Mouse (Mus musculus): Measurements from ENCODE around the gene Fras1. TPM values are rescaled to one million over a fixed set of nuclear protein-coding genes. Genes with fewer than 3 reads are reported as not detected.

Fras1 gene
- total and polyA plus RNA-seq, 2 experiments from 2014 or later: 4.0 to 43.0 TPM

DNA sequence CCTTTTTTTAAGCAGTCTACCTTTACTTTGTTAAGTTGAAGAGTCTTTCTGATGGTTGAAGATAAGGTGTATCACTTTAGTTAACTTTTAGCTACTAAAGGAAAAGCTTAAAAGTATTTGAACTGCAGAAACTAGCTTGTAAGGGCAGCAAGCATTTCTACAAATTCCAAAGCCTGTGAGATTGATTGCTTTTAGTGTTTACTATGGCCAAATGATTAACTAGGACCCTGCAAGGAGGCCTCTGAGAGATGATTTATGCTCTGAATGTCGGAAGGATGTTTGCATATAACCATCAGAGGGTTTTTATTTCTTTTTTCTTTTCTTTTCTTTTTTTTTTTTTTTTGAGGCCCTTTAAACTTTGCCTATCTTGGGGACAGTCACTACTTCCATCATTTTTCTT lies 78.3 kb downstream of the Fras1 start:
- Histone ChIP-seq H3K9me3 (replicated peaks; ENCODE audit: control insufficient read depth, low read length) (no peaks in the 10 kb centered on the region), H3K4me3 (ENCODE audit: low read depth, low read length) (no peak overlapping the region), H3K4me2 (ENCODE audit: low read depth, low read length) (no peak overlapping the region), H3K36me3 (replicated peaks; ENCODE audit: control insufficient read depth, insufficient read depth, low read length) (no peaks in the 10 kb centered on the region), H3K4me1 (ENCODE audit: control insufficient read depth, insufficient read depth) (peaks cover 11% of the 10 kb centered on the region), H3K27ac (ENCODE audit: low read depth) (no peak overlapping the region), H3K27me3 (ENCODE audit: control insufficient read depth, insufficient read depth, low read length) (no peaks in the 10 kb centered on the region), H3K9ac (replicated peaks; ENCODE audit: low read depth, low read length) (no peak overlapping the region)
- 86% methylated on average over 1 of the region's 1 CpGs for whole genome bisulfite sequencing
- TF ChIP-seq EP300 (IDR thresholded peaks at IDR 0.05; ENCODE audit: low read depth) (no peak), CTCF (IDR thresholded peaks at IDR 0.05; ENCODE audit: low read depth) (no peak)
- no peak for DNase-seq (ENCODE audit: low spot score)
- no peak for ATAC-seq (ENCODE audit: insufficient read depth, low read depth)

DNA sequence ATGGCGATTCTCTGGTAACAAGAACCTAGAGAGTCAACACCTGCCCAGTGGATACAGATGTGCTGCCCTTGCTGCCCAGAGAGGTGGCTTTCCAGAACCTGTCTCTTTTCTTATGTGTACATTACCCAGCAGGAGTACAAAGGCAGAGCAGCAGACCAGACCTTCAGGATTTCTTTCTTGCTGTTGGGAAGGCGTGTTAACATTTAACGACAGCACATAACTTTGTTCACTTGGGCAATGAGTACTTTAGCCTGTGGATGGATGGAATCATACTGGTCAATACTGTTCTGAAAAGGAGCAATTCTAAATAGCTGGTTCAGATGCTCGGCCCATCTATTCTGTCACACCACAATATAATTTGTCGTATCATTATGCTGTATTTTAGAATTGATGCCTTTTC lies 79.6 kb downstream of the Fras1 start:
- no peaks in the 10 kb centered on the region for H3K36me3 ChIP-seq (replicated peaks; ENCODE audit: control insufficient read depth, insufficient read depth, low read length)
- H3K4me1 ChIP-seq (ENCODE audit: control insufficient read depth, insufficient read depth): peaks cover 15% of the 10 kb centered on the region
- H3K9ac ChIP-seq (replicated peaks; ENCODE audit: low read depth, low read length): no peak overlapping the region
- TF ChIP-seq CTCF (IDR thresholded peaks at IDR 0.05; ENCODE audit: low read depth): no peak
- no peak for TF ChIP-seq EP300 (IDR thresholded peaks at IDR 0.05; ENCODE audit: low read depth)
- H3K9me3 ChIP-seq (replicated peaks; ENCODE audit: control insufficient read depth, low read length): no peaks in the 10 kb centered on the region
- H3K27me3 ChIP-seq (ENCODE audit: control insufficient read depth, insufficient read depth, low read length): no peaks in the 10 kb centered on the region
- ATAC-seq (ENCODE audit: insufficient read depth, low read depth) (no peak), DNase-seq (ENCODE audit: low spot score) (no peak)
- 86% methylated on average over 5 of the region's 5 CpGs for WGBS
- H3K4me2 ChIP-seq (ENCODE audit: low read depth, low read length): no peak overlapping the region
- H3K4me3 ChIP-seq (ENCODE audit: low read depth, low read length): no peak overlapping the region
- H3K27ac ChIP-seq (ENCODE audit: low read depth): no peak overlapping the region

GRCm38 (mm10) chr5:96454422-96454821 lies 80.7 kb downstream of the Fras1 start:
- 38% methylated on average over 3 of the region's 3 CpGs for WGBS

GRCm38 (mm10) chr5:96455241-96455640 lies 81.5 kb downstream of the Fras1 start:
- Histone ChIP-seq H3K4me1 (ENCODE audit: control insufficient read depth, insufficient read depth) (peaks cover 15% of the 10 kb centered on the region), H3K4me3 (ENCODE audit: low read depth, low read length) (no peak overlapping the region), H3K4me2 (ENCODE audit: low read depth, low read length) (no peak overlapping the region), H3K27me3 (ENCODE audit: control insufficient read depth, insufficient read depth, low read length) (no peaks in the 10 kb centered on the region), H3K9ac (replicated peaks; ENCODE audit: low read depth, low read length) (no peak overlapping the region), H3K27ac (ENCODE audit: low read depth) (peak overlapping the region; percentile 81), H3K9me3 (replicated peaks; ENCODE audit: control insufficient read depth, low read length) (no peaks in the 10 kb centered on the region), H3K36me3 (replicated peaks; ENCODE audit: control insufficient read depth, insufficient read depth, low read length) (no peaks in the 10 kb centered on the region)
- no peak for TF ChIP-seq EP300 (IDR thresholded peaks at IDR 0.05; ENCODE audit: low read depth)
- TF ChIP-seq CTCF (IDR thresholded peaks at IDR 0.05; ENCODE audit: low read depth): no peak
- DNase-seq (ENCODE audit: low spot score): peak; percentile 26
- no peak for ATAC-seq (ENCODE audit: insufficient read depth, low read depth)
- 30% methylated on average over 2 of the region's 2 CpGs for WGBS

More at GRCm38 (mm10) chr5:96454422-96454821, 80.7 kb downstream of the Fras1 start:
- no peaks in the 10 kb centered on the region for H3K9me3 ChIP-seq (replicated peaks; ENCODE audit: control insufficient read depth, low read length)
- H3K36me3 ChIP-seq (replicated peaks; ENCODE audit: control insufficient read depth, insufficient read depth, low read length): no peaks in the 10 kb centered on the region
- TF ChIP-seq EP300 (IDR thresholded peaks at IDR 0.05; ENCODE audit: low read depth): no peak
- TF ChIP-seq CTCF (IDR thresholded peaks at IDR 0.05; ENCODE audit: low read depth): no peak
- DNase-seq (ENCODE audit: low spot score): peak; percentile 33
- no peak overlapping the region for H3K9ac ChIP-seq (replicated peaks; ENCODE audit: low read depth, low read length)
- H3K27ac ChIP-seq (ENCODE audit: low read depth): peak overlapping the region; percentile 81
- no peak overlapping the region for H3K4me3 ChIP-seq (ENCODE audit: low read depth, low read length)
- H3K4me1 ChIP-seq (ENCODE audit: control insufficient read depth, insufficient read depth): peaks cover 15% of the 10 kb centered on the region
- H3K4me2 ChIP-seq (ENCODE audit: low read depth, low read length): no peak overlapping the region
- no peak for ATAC-seq (ENCODE audit: insufficient read depth, low read depth)
- no peaks in the 10 kb centered on the region for H3K27me3 ChIP-seq (ENCODE audit: control insufficient read depth, insufficient read depth, low read length)

DNA sequence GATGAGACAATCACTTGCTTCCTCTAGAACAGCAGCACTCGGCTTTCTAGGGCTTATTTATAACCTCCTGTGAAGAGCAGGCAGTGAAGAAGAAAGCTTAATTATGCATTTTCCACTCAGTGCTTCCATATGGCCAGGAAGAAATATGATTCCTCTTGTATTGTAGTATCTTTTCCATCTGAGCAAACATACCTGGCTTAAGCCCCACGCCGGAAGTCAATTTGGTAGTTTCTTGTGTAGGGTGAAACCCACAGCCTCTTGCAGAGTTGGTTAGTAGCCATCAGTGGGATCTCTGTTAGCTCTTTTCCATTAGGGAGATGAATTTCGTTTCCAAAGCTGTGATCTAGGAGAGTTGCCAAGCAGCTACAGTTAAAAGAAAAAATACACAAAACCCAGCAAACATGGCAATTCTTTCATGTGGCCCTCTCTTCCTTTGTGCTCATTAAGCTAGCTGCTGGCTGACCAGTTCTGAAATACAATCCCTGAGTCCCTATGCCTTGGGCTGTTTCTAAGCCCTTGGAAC lies 83.7 kb downstream of the Fras1 start:
- Histone ChIP-seq H3K27me3 (ENCODE audit: control insufficient read depth, insufficient read depth, low read length) (no peaks in the 10 kb centered on the region), H3K4me2 (ENCODE audit: low read depth, low read length) (no peak overlapping the region), H3K36me3 (replicated peaks; ENCODE audit: control insufficient read depth, insufficient read depth, low read length) (no peaks in the 10 kb centered on the region), H3K4me1 (ENCODE audit: control insufficient read depth, insufficient read depth) (peaks cover 15% of the 10 kb centered on the region), H3K4me3 (ENCODE audit: low read depth, low read length) (no peak overlapping the region), H3K9ac (replicated peaks; ENCODE audit: low read depth, low read length) (no peak overlapping the region), H3K9me3 (replicated peaks; ENCODE audit: control insufficient read depth, low read length) (no peaks in the 10 kb centered on the region), H3K27ac (ENCODE audit: low read depth) (no peak overlapping the region)
- WGBS: 61% methylated on average over 4 of the region's 4 CpGs
- ATAC-seq (ENCODE audit: insufficient read depth, low read depth) (no peak), DNase-seq (ENCODE audit: low spot score) (no peak)
- TF ChIP-seq CTCF (IDR thresholded peaks at IDR 0.05; ENCODE audit: low read depth): no peak
- TF ChIP-seq EP300 (IDR thresholded peaks at IDR 0.05; ENCODE audit: low read depth): no peak

DNA sequence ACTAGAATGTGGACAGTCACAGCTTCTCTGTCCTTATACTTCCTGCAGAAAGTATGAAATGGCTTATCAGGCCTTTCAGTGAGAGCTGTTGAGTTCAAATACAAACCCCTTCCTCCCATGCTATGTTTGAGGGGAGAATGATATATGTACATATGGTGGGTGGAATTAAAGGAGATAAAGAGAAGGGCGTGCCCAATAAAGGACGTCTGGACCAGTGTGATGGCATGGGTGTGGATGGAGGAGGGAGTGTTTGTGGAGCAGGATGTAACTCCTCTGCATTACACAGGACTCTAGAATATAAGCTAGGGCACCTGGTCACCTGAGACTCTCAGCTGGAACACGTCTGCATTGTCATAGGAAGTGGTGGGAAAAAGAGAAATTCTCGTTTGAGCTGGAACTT lies 85.8 kb downstream of the Fras1 start:
- Histone ChIP-seq H3K9me3 (replicated peaks; ENCODE audit: control insufficient read depth, low read length) (no peaks in the 10 kb centered on the region), H3K27me3 (ENCODE audit: control insufficient read depth, insufficient read depth, low read length) (no peaks in the 10 kb centered on the region), H3K9ac (replicated peaks; ENCODE audit: low read depth, low read length) (no peak overlapping the region), H3K27ac (ENCODE audit: low read depth) (no peak overlapping the region), H3K4me3 (ENCODE audit: low read depth, low read length) (no peak overlapping the region), H3K36me3 (replicated peaks; ENCODE audit: control insufficient read depth, insufficient read depth, low read length) (no peaks in the 10 kb centered on the region), H3K4me2 (ENCODE audit: low read depth, low read length) (no peak overlapping the region), H3K4me1 (ENCODE audit: control insufficient read depth, insufficient read depth) (peaks cover 6% of the 10 kb centered on the region; the same call in 1 of the 2 replicates)
- no peak for DNase-seq (ENCODE audit: low spot score)
- 59% methylated on average over 4 of the region's 4 CpGs for WGBS
- no peak for TF ChIP-seq EP300 (IDR thresholded peaks at IDR 0.05; ENCODE audit: low read depth)
- TF ChIP-seq CTCF (IDR thresholded peaks at IDR 0.05; ENCODE audit: low read depth): no peak
- no peak for ATAC-seq (ENCODE audit: insufficient read depth, low read depth)

Data from heart, postnatal 0 days (tissue).